Mouse (Mus musculus) CH12.LX (cell line): ENCODE measurements at regions not wholly inside any gene's neighbourhood (a gene's known extent, or its start where the extent isn't known, plus 50 kb on each side); places are given as distances from the start of the nearest gene placed in this dataset.

ENCODE experiments used
- DNase-seq: peaks from one replicate; pipeline ENCODE4 v3.0.0-alpha.2; 2013; ENCODE audit errors: extremely low read depth
- H3K27ac ChIP-seq: 2 replicates; pipeline ENCODE4 v1.5.1; 2012; ENCODE audit warnings: low read depth, mild to moderate bottlenecking, control low read depth, moderate library complexity; ENCODE audit not compliant: insufficient read depth
- H3K27me3 ChIP-seq: replicated peaks from 2 replicates; pipeline ENCODE3; 2012; ENCODE audit warnings: inconsistent platforms
- H3K36me3 ChIP-seq, 2 experiments: replicated peaks in 1 of 2; 2 replicates each; pipeline versions ENCODE3 to v1.6.1; 2012; ENCODE audit warnings: inconsistent platforms in 1 of 2, low read length in 1 of 2, mild to moderate bottlenecking in 1 of 2, mixed read lengths in 1 of 2, moderate library complexity in 1 of 2; ENCODE audit not compliant: control insufficient read depth in 1 of 2, insufficient read depth in 1 of 2
- H3K4me1 ChIP-seq, 2 experiments: 2 replicates each; pipeline ENCODE4 v1.6.1; 2012; ENCODE audit warnings: inconsistent platforms in 1 of 2, moderate library complexity in 1 of 2; ENCODE audit not compliant: insufficient read depth in 2 of 2, control insufficient read depth in 1 of 2
- H3K4me2 ChIP-seq: 2 replicates; pipeline ENCODE4 v1.6.1; 2012; ENCODE audit warnings: low read depth, mild to moderate bottlenecking, control low read depth; ENCODE audit not compliant: poor library complexity, insufficient read depth, severe bottlenecking
- H3K4me3 ChIP-seq, 3 experiments: fragments of 150-350 bp in 1 of 3; sonication (generic) in 1 of 3; replicated peaks in 1 of 3; 2 replicates each; pipeline versions ENCODE3 to v1.5.1; 2011 to 2012; ENCODE audit warnings: low read depth in 2 of 3, low read length in 2 of 3, mild to moderate bottlenecking in 2 of 3, moderate library complexity in 2 of 3, control low read depth in 1 of 3, improper control_type of control experiment in 1 of 3, inconsistent platforms in 1 of 3, mixed read lengths in 1 of 3; ENCODE audit not compliant: poor library complexity in 1 of 3
- H3K79me2 ChIP-seq: replicated peaks from 2 replicates; pipeline ENCODE4 v1.6.1; 2012; ENCODE audit warnings: mild to moderate bottlenecking, moderate library complexity; ENCODE audit not compliant: control insufficient read depth, poor library complexity, insufficient read depth, severe bottlenecking; ENCODE audit errors: extremely low read depth
- H3K9ac ChIP-seq: 2 replicates; pipeline ENCODE4 v1.6.1; 2012; ENCODE audit warnings: low read depth, mild to moderate bottlenecking, control low read depth, moderate library complexity; ENCODE audit not compliant: insufficient read depth
- H3K9me3 ChIP-seq: replicated peaks from 2 replicates; pipeline ENCODE3; 2012; ENCODE audit warnings: low read length, inconsistent platforms, mixed read lengths
- CHD1 ChIP-seq: IDR thresholded peaks from 2 replicates; pipeline ENCODE4 v1.6.1; 2012; ENCODE audit warnings: low read depth, low read length, improper control_type of control experiment, inconsistent platforms
- CHD2 ChIP-seq: IDR thresholded peaks from 2 replicates; pipeline ENCODE4 v1.6.1; 2011; ENCODE audit warnings: low read length, improper control_type of control experiment
- CTCF ChIP-seq, 2 experiments: IDR thresholded peaks in 1 of 2; conservative IDR thresholded peaks in 1 of 2; 2 replicates each; pipeline ENCODE4 v1.5.1; 2011 to 2012; ENCODE audit warnings: low read depth in 2 of 2, low read length in 2 of 2, improper control_type of control experiment in 1 of 2, inconsistent platforms in 1 of 2, mild to moderate bottlenecking in 1 of 2, moderate library complexity in 1 of 2
- E2F4 ChIP-seq: IDR thresholded peaks from 2 replicates; pipeline ENCODE4 v1.6.1; 2011; ENCODE audit warnings: low read depth, low read length, improper control_type of control experiment; ENCODE audit not compliant: insufficient replicate concordance
- ELF1 ChIP-seq: IDR thresholded peaks from 2 replicates; pipeline ENCODE4 v1.6.1; 2014; ENCODE audit warnings: low read depth, mild to moderate bottlenecking, inconsistent platforms, low read length, improper control_type of control experiment
- ETS1 ChIP-seq: conservative IDR thresholded peaks from 2 replicates; pipeline ENCODE4 v1.6.1; 2012; ENCODE audit warnings: low read depth, mild to moderate bottlenecking, inconsistent platforms, low read length, improper control_type of control experiment, moderate library complexity
- HCFC1 ChIP-seq: IDR thresholded peaks from 2 replicates; pipeline ENCODE4 v1.6.1; 2012; ENCODE audit warnings: low read depth, mild to moderate bottlenecking, inconsistent platforms, low read length, improper control_type of control experiment
- JUN ChIP-seq: IDR thresholded peaks from 2 replicates; pipeline ENCODE4 v1.6.1; 2011; ENCODE audit warnings: low read depth, mild to moderate bottlenecking, low read length, improper control_type of control experiment, moderate library complexity; ENCODE audit not compliant: insufficient read depth
- KAT2A ChIP-seq: IDR thresholded peaks from 2 replicates; pipeline ENCODE4 v1.6.1; 2012; ENCODE audit warnings: low read length, improper control_type of control experiment, inconsistent platforms; ENCODE audit not compliant: insufficient replicate concordance
- MAX ChIP-seq: IDR thresholded peaks from 2 replicates; pipeline ENCODE4 v1.6.1; 2011; ENCODE audit warnings: low read length, improper control_type of control experiment
- MEF2A ChIP-seq: IDR thresholded peaks from 2 replicates; pipeline ENCODE4 v1.6.1; 2014; ENCODE audit warnings: low read depth, mild to moderate bottlenecking, inconsistent platforms, low read length, improper control_type of control experiment, borderline replicate concordance
- MXI1 ChIP-seq: IDR thresholded peaks from 2 replicates; pipeline ENCODE4 v1.6.1; 2011; ENCODE audit warnings: mild to moderate bottlenecking, low read depth, low read length, improper control_type of control experiment
- MYC ChIP-seq: IDR thresholded peaks from 2 replicates; pipeline ENCODE4 v1.6.1; 2011; ENCODE audit warnings: low read depth, mild to moderate bottlenecking, improper control_type of control experiment, low read length
- NELFE ChIP-seq: IDR thresholded peaks from 2 replicates; pipeline ENCODE4 v1.6.1; 2011; ENCODE audit warnings: low read depth, low read length, improper control_type of control experiment
- NRF1 ChIP-seq: IDR thresholded peaks from 2 replicates; pipeline ENCODE4 v1.6.1; 2014; ENCODE audit warnings: low read depth, mild to moderate bottlenecking, inconsistent platforms, low read length, improper control_type of control experiment, moderate library complexity
- POLR2AphosphoS2 ChIP-seq: IDR thresholded peaks from 2 replicates; pipeline ENCODE4 v1.6.1; 2011; ENCODE audit warnings: low read depth, low read length, improper control_type of control experiment
- SMC3 ChIP-seq: IDR thresholded peaks from 2 replicates; pipeline ENCODE4 v1.6.1; 2011; ENCODE audit warnings: low read depth, low read length, improper control_type of control experiment
- TBP ChIP-seq: conservative IDR thresholded peaks from 2 replicates; pipeline ENCODE4 v1.6.1; 2011; ENCODE audit warnings: low read depth, low read length, improper control_type of control experiment
- TCF12 ChIP-seq: IDR thresholded peaks from 2 replicates; pipeline ENCODE4 v1.6.1; 2014; ENCODE audit warnings: low read depth, mild to moderate bottlenecking, inconsistent platforms, low read length, improper control_type of control experiment
- UBTF ChIP-seq: IDR thresholded peaks from 2 replicates; pipeline ENCODE4 v1.6.1; 2012; ENCODE audit warnings: low read depth, mild to moderate bottlenecking, inconsistent platforms, low read length, improper control_type of control experiment, moderate library complexity
- USF1 ChIP-seq: IDR thresholded peaks from 2 replicates; pipeline ENCODE4 v1.6.1; 2014; ENCODE audit warnings: low read depth, mild to moderate bottlenecking, inconsistent platforms, low read length, improper control_type of control experiment
- ZC3H11A ChIP-seq: IDR thresholded peaks from 2 replicates; pipeline ENCODE4 v1.6.1; 2012; ENCODE audit warnings: low read depth, mild to moderate bottlenecking, inconsistent platforms, low read length, improper control_type of control experiment
- ZKSCAN1 ChIP-seq: IDR thresholded peaks from 2 replicates; pipeline ENCODE4 v1.6.1; 2012; ENCODE audit warnings: low read depth, inconsistent platforms, low read length, improper control_type of control experiment, borderline replicate concordance
- ZMIZ1 ChIP-seq: IDR thresholded peaks from 2 replicates; pipeline ENCODE4 v1.6.1; 2012; ENCODE audit warnings: low read depth, mild to moderate bottlenecking, inconsistent platforms, low read length, improper control_type of control experiment
- ZNF384 ChIP-seq: IDR thresholded peaks from 2 replicates; pipeline ENCODE4 v1.6.1; 2012; ENCODE audit warnings: low read depth, low read length, improper control_type of control experiment, inconsistent platforms
- dilution Hi-C: fragments of 300-500 bp; cut with MboI; formaldehyde crosslinking; loops from 2 replicates; pipeline ENCODE4 v1.14.3; 2020; ENCODE audit warnings: low sequenced_read_pairs; ENCODE audit not compliant: extremely low pct_unique_long_range_greater_than_20kb, extremely low pct_ligation_motif_present
- in situ Hi-C: fragments of 300-500 bp; cut with MboI; formaldehyde crosslinking; loops from 3 replicates; pipeline ENCODE4 v1.14.3; 2019; ENCODE audit warnings: low sequenced_read_pairs, low pct_ligation_motif_present, low pct_unique_long_range_greater_than_20kb, mixed read lengths

- in situ Hi-C loops = no loop called here
- TF ChIP-seq UBTF (no peak), TCF12 (no peak), MYC (no peak), KAT2A (no peak), MAX (no peak), JUN (no peak), TBP (no peak), ZKSCAN1 (no peak), MEF2A (no peak), ZNF384 (no peak), HCFC1 (no peak), E2F4 (no peak), USF1 (no peak), NELFE (no peak), CHD1 (no peak), POLR2AphosphoS2 (no peak), SMC3 (no peak)
- DNase-seq = no peak
- Histone ChIP-seq H3K27ac (no peak overlapping the region), H3K9ac (no peak overlapping the region), H3K36me3 (no peaks in the 10 kb centered on the region), H3K79me2 (no peaks in the 10 kb centered on the region), H3K9me3 (no peaks in the 10 kb centered on the region), H3K4me3 (no peak overlapping the region), H3K4me2 (no peak overlapping the region), H3K27me3 (no peaks in the 10 kb centered on the region), H3K4me1 (peaks cover 0 to 8% of the 10 kb centered on the region in 2 experiments; a peak in 1 of 4 replicates)
- dilution Hi-C loops = no loop called here
These were observed 215.6 kb upstream of the Ccdc122 start for GRCm38 (mm10) chr14:76820989-76821388.

DNA sequence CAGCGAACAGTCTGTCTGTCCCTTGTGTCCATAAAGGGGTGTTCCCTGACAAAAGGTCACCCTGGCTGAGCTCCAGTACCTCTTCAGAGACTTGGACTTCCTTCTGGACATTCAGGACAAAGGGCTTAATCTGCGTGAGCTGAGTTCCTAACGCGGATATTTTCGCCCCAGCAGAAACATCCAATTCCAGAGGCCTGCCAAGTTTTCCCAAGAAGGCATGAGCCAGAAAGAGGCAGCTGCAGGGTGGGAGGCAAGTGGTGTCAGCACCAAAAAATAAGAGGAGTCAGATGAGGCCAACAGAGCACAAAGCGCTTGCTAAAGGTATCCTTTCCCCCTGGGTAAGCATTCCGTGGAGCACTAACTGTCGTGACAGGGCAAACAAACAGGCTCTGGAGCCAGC is 216.9 kb upstream of the Ccdc122 start:
- Histone ChIP-seq H3K4me1 (peaks cover 0 to 8% of the 10 kb centered on the region in 2 experiments; a peak in 1 of 4 replicates), H3K9ac (no peak overlapping the region), H3K27me3 (no peaks in the 10 kb centered on the region), H3K9me3 (no peaks in the 10 kb centered on the region), H3K4me2 (no peak overlapping the region), H3K4me3 (no peak overlapping the region), H3K36me3 (no peaks in the 10 kb centered on the region), H3K79me2 (no peaks in the 10 kb centered on the region), H3K27ac (no peak overlapping the region)
- in situ Hi-C loops (no loop called here), dilution Hi-C loops (no loop called here)
- no peak for TF ChIP-seq MXI1
- no peak for TF ChIP-seq UBTF
- no peak for TF ChIP-seq ZC3H11A
- TF ChIP-seq POLR2AphosphoS2 = no peak
- no peak for TF ChIP-seq NRF1
- no peak for TF ChIP-seq ZMIZ1
- TF ChIP-seq CTCF (conservative IDR thresholded peaks at IDR 0.05 in 1 of 2, IDR thresholded peaks at IDR 0.05 in 1 of 2; ENCODE audit: low read depth in 2 of 2, low read length in 2 of 2) = no peak
- TF ChIP-seq KAT2A = no peak
- no peak for TF ChIP-seq CHD2
- no peak for TF ChIP-seq MYC
- no peak for TF ChIP-seq ELF1
- TF ChIP-seq JUN = no peak
- TF ChIP-seq ETS1 = no peak
- DNase-seq = no peak
